Mouse (Mus musculus): ENCODE measurements around the gene R3hdml.

DNA sequence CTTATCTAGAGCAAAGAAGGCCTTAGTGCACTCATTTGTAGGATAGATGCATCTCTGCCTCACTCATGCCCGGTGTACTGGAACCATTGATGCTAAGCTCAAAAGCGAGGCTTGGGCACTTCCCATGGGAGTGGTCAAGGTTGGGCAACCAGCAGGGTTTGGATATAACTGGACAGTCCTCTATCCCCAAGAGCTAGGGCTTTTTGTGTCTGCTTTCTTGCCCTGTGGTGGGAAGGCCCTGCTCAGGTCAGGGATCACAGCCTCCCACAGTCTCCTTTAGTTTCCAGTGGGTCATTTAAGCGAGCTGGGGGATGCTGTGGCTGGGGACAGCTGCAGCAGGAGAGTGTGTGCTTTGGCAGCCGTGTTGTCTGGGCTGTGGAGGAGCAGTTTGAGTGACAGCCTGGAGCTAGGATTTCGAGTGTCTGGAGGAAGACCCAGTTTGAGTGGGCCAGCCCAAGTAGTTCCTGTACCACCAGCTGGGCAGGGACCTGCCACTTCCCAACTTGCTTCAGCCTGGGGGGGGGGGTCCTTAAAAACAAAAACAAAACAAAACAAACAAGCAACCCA is 2.3 kb upstream of the R3hdml start:
- TF ChIP-seq GATA1 (IDR thresholded peaks at IDR 0.05; ENCODE audit: borderline replicate concordance, low read length) (no peak), FLI1 (IDR thresholded peaks at IDR 0.05; ENCODE audit: low read length) (no peak)
